Mouse (Mus musculus) bone marrow, adult 2 months (tissue): Measurements from ENCODE around the gene Ccdc153.

Experiments
- CTCF ChIP-seq: fragments of 200-500 bp; IDR thresholded peaks from 2 replicates; pipeline ENCODE4 v1.5.1; 2011; ENCODE audit warnings: low read length, control low read depth; ENCODE audit not compliant: control insufficient read depth, insufficient read depth
- POLR2A ChIP-seq: fragments of 200-500 bp; IDR thresholded peaks from 2 replicates; pipeline ENCODE4 v1.6.1; 2011; ENCODE audit warnings: low read depth, mild to moderate bottlenecking, control low read depth, low read length, borderline replicate concordance; ENCODE audit not compliant: control insufficient read depth

- TF ChIP-seq CTCF: no peak
- TF ChIP-seq POLR2A: no peak
Measured at GRCm38 (mm10) chr9:44254508-44255135, 14.1 kb downstream of the Ccdc153 start.
